Mouse (Mus musculus): ENCODE results near the gene Neil3.

The Neil3 gene

GRCm38 (mm10) chr8:53638495-53639171 is at the start of gene Neil3:
Gene Neil3, minus strand, starts transcription at chr8:53639065.
- no peak for DNase-seq (ENCODE audit: low spot score)

- DNase-seq (ENCODE audit: low spot score), result peak; percentile 42
These were observed 42.0 kb upstream of the Neil3 start for GRCm38 (mm10) chr8:53680846-53681245.

- DNase-seq (ENCODE audit: low spot score), result no peak
These were observed 25.1 kb upstream of the Neil3 start for GRCm38 (mm10) chr8:53663946-53664345.

GRCm38 (mm10) chr8:53661436-53661835 is 22.6 kb upstream of the Neil3 start:
- DNase-seq (ENCODE audit: low spot score), result no peak

GRCm38 (mm10) chr8:53630618-53631017 is 8.2 kb downstream of the Neil3 start:
- DNase-seq (ENCODE audit: low spot score), result no peak

GRCm38 (mm10) chr8:53628864-53629415 is 9.9 kb downstream of the Neil3 start:
- no peak for DNase-seq (ENCODE audit: low spot score)

GRCm38 (mm10) chr8:53623425-53623824 is 15.4 kb downstream of the Neil3 start:
- DNase-seq (ENCODE audit: low spot score), result no peak

GRCm38 (mm10) chr8:53619196-53619595 is 19.7 kb downstream of the Neil3 start:
- no peak for DNase-seq (ENCODE audit: low spot score)

- no peak for DNase-seq (ENCODE audit: low spot score)
These were observed 24.6 kb downstream of the Neil3 start for GRCm38 (mm10) chr8:53614288-53614646.

- no peak for DNase-seq (ENCODE audit: low spot score)
These were observed 25.1 kb downstream of the Neil3 start for GRCm38 (mm10) chr8:53613577-53614287.

GRCm38 (mm10) chr8:53612297-53612696 is 26.6 kb downstream of the Neil3 start:
- DNase-seq (ENCODE audit: low spot score), result no peak

GRCm38 (mm10) chr8:53607040-53607439 is 31.8 kb downstream of the Neil3 start:
- DNase-seq (ENCODE audit: low spot score), result no peak

- no peak for DNase-seq (ENCODE audit: low spot score)
These were observed 34.0 kb downstream of the Neil3 start for GRCm38 (mm10) chr8:53604906-53605305.

GRCm38 (mm10) chr8:53603672-53604071 is 35.2 kb downstream of the Neil3 start:
- no peak for DNase-seq (ENCODE audit: low spot score)

GRCm38 (mm10) chr8:53600826-53601225 is 38.0 kb downstream of the Neil3 start:
- no peak for DNase-seq (ENCODE audit: low spot score)

- DNase-seq (ENCODE audit: low spot score), result no peak
These were observed 38.6 kb downstream of the Neil3 start for GRCm38 (mm10) chr8:53600025-53600811.

GRCm38 (mm10) chr8:53598101-53598500 is 40.8 kb downstream of the Neil3 start:
- peak; percentile 49 for DNase-seq (ENCODE audit: low spot score)

GRCm38 (mm10) chr8:53591777-53592176 is 47.1 kb downstream of the Neil3 start:
- DNase-seq (ENCODE audit: low spot score), result no peak

- no peak for DNase-seq (ENCODE audit: low spot score)
These were observed 65.3 kb downstream of the Neil3 start for GRCm38 (mm10) chr8:53573600-53573999.

- no peak for DNase-seq (ENCODE audit: low spot score)
These were observed 72.6 kb downstream of the Neil3 start for GRCm38 (mm10) chr8:53566223-53566622.

GRCm38 (mm10) chr8:53562441-53563040 is 76.3 kb downstream of the Neil3 start:
- no peak for DNase-seq (ENCODE audit: low spot score)

GRCm38 (mm10) chr8:53539585-53539984 is 99.3 kb downstream of the Neil3 start:
- no peak for DNase-seq (ENCODE audit: low spot score)
